ENCODE assay signal across 30 mouse cellular contexts in the genomic region with DNA sequence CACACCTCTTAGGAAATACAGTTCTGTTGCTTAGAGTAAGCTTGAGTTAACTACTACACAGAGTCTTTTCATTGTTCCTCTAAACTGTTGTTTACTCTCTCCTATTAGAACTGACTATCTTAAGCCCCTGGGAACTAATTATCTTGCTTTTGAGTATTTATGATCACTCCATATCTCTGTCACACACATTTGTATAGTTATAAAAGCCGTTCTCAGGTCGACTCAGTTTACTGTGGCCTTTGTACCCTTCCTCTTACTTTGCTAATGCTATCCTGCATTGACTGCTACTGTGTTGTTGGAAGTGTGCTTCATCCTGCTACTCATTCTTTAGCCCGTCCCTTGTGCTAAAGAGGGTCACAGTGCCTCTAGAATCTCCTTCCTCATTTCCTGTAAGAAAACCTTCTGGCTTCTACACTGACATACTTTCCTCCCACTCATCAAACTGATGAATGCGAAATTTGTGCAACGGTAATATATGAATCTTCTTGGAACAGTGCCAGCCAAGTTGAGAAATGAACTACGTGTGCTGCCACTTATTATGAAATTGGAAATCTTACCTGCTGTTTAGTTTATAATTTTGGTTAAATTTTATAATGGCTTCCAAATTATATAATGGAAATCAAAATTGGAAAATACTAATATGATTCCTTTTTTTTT.
DNase-seq lines count a peak whose midpoint lies in the region; ATAC-seq and TF ChIP-seq lines count a peak whose summit lies in the region.
"Had no signal": no experiment of that assay in that cellular context is flagged by ENCODE, and none has a peak within 500 bp of the region (broad histone marks: within the 10 kb centered on the region; RNA-seq: fewer than 3 reads in every experiment).

No protein-coding gene starts in this region.

- no peak overlapping the region for H3K9ac ChIP-seq in midbrain, embryonic 11.5 days (ENCODE audit: low read length)
- H3K9ac ChIP-seq in MEL (ENCODE audit: control insufficient read depth, low read depth, low read length, poor library complexity, severe bottlenecking): no peak overlapping the region
- no peak overlapping the region for H3K9ac ChIP-seq in intestine, embryonic 15.5 days
- H3K9ac ChIP-seq in kidney, embryonic 16.5 days (replicated peaks; ENCODE audit: low read length): no peak overlapping the region
- H3K9ac ChIP-seq: hindbrain, embryonic 12.5 days; liver, embryonic 14.5 days; neural tube, embryonic 13.5 days had no signal

- no peak for ATAC-seq in midbrain, embryonic 11.5 days (ENCODE audit: low FRiP score)
- ATAC-seq in intestine, embryonic 15.5 days: peak; percentile 88
- ATAC-seq in kidney, embryonic 16.5 days (ENCODE audit: low FRiP score, low TSS enrichment): no peak
- ATAC-seq: hindbrain, postnatal 0 days; Patski had no signal

- TF ChIP-seq RAD21 in MEL (IDR thresholded peaks at IDR 0.05; ENCODE audit: low read depth, low read length): no peak

- H3K4me3 ChIP-seq in midbrain, embryonic 11.5 days (ENCODE audit: low read depth, low read length): no peak overlapping the region
- no peak overlapping the region for H3K4me3 ChIP-seq in midbrain, embryonic 10.5 days
- H3K4me3 ChIP-seq in MEL (ENCODE audit: control insufficient read depth in 1 of 2, insufficient read depth in 1 of 2, low read depth in 2 of 2, low read length in 2 of 2): no peak overlapping the region
- H3K4me3 ChIP-seq in intestine, embryonic 15.5 days (replicated peaks): no peak overlapping the region
- no peak overlapping the region for H3K4me3 ChIP-seq in kidney, embryonic 16.5 days (ENCODE audit: low read length)
- H3K4me3 ChIP-seq: hindbrain, embryonic 12.5 days; neural tube, embryonic 13.5 days had no signal

- no peaks in the 10 kb centered on the region for H3K9me3 ChIP-seq in midbrain, embryonic 11.5 days (ENCODE audit: control insufficient read depth, low read length)
- no peaks in the 10 kb centered on the region for H3K9me3 ChIP-seq in midbrain, embryonic 10.5 days (replicated peaks)
- no peaks in the 10 kb centered on the region for H3K9me3 ChIP-seq in MEL (replicated peaks; ENCODE audit: insufficient read depth, low read length)
- no peaks in the 10 kb centered on the region for H3K9me3 ChIP-seq in intestine, embryonic 15.5 days
- no peaks in the 10 kb centered on the region for H3K9me3 ChIP-seq in kidney, embryonic 16.5 days (ENCODE audit: low read length)
- H3K9me3 ChIP-seq: hindbrain, embryonic 12.5 days; neural tube, embryonic 13.5 days had no signal

- no peak for TF ChIP-seq EP300 in MEL (IDR thresholded peaks at IDR 0.05; ENCODE audit: low read depth in 1 of 2, low read length in 2 of 2)

- WGBS in midbrain, embryonic 11.5 days: 86% methylated on average over 6 of the region's 6 CpGs
- WGBS in midbrain, embryonic 10.5 days: 87% methylated on average over 6 of the region's 6 CpGs
- 53% methylated on average over 6 of the region's 6 CpGs for WGBS in intestine, embryonic 15.5 days
- 52% methylated on average over 6 of the region's 6 CpGs for WGBS in kidney, embryonic 16.5 days

- no peak overlapping the region for H3K27ac ChIP-seq in midbrain, embryonic 11.5 days (ENCODE audit: low read depth, low read length)
- H3K27ac ChIP-seq in midbrain, embryonic 10.5 days (replicated peaks): no peak overlapping the region
- no peak overlapping the region for H3K27ac ChIP-seq in MEL (ENCODE audit: control insufficient read depth, low read depth, low read length)
- H3K27ac ChIP-seq in intestine, embryonic 15.5 days: no peak overlapping the region
- no peak overlapping the region for H3K27ac ChIP-seq in kidney, embryonic 16.5 days (ENCODE audit: low read length)
- H3K27ac ChIP-seq: hindbrain, embryonic 12.5 days; hindbrain, postnatal 0 days; kidney, postnatal 0 days; liver, embryonic 14.5 days; macrophage; neural tube, embryonic 13.5 days; stomach, postnatal 0 days had no signal

- no peaks in the 10 kb centered on the region for H3K27me3 ChIP-seq in midbrain, embryonic 11.5 days (ENCODE audit: control insufficient read depth, insufficient read depth, low read length)
- H3K27me3 ChIP-seq in midbrain, embryonic 10.5 days (ENCODE audit: low read depth, poor library complexity, severe bottlenecking): no peaks in the 10 kb centered on the region
- H3K27me3 ChIP-seq in MEL (ENCODE audit: control insufficient read depth in 1 of 2, insufficient read depth in 2 of 2, low read length in 2 of 2): no peaks in the 10 kb centered on the region
- no peaks in the 10 kb centered on the region for H3K27me3 ChIP-seq in intestine, embryonic 15.5 days (replicated peaks)
- H3K27me3 ChIP-seq in kidney, embryonic 16.5 days (ENCODE audit: insufficient read depth, low read length): no peaks in the 10 kb centered on the region
- H3K27me3 ChIP-seq: hindbrain, embryonic 12.5 days; neural tube, embryonic 13.5 days had no signal

- no peaks in the 10 kb centered on the region for H3K36me3 ChIP-seq in midbrain, embryonic 11.5 days (ENCODE audit: control insufficient read depth, insufficient read depth, low read length)
- no peaks in the 10 kb centered on the region for H3K36me3 ChIP-seq in midbrain, embryonic 10.5 days
- no peaks in the 10 kb centered on the region for H3K36me3 ChIP-seq in MEL (ENCODE audit: control insufficient read depth in 1 of 2, insufficient read depth in 2 of 2, low read length in 2 of 2)
- no peaks in the 10 kb centered on the region for H3K36me3 ChIP-seq in intestine, embryonic 15.5 days
- H3K36me3 ChIP-seq in kidney, embryonic 16.5 days (ENCODE audit: insufficient read depth, low read length): no peaks in the 10 kb centered on the region
- H3K36me3 ChIP-seq: G1E; hindbrain, embryonic 12.5 days; neural tube, embryonic 13.5 days had no signal

- DNase-seq in midbrain, embryonic 11.5 days (ENCODE audit: low spot score, missing footprints): peak; percentile 81
- DNase-seq in midbrain, embryonic 10.5 days (ENCODE audit: low spot score): no peak
- DNase-seq in MEL (ENCODE audit: low read depth, low spot score): peak; percentile 3
- no peak for DNase-seq in thymus, postnatal 4 days
- no peak for DNase-seq in kidney, adult 11 months
- DNase-seq: adrenal gland, adult 2 months; B cell, adult 2 months; cerebellum, adult 11 months; cerebellum, adult 9-10 months; cerebellum, postnatal 36 days; gastrocnemius, postnatal 10 days; heart, postnatal 14 days; kidney, adult 2 months; liver; lung, adult 2 months; lung, postnatal 10 days; right cerebral cortex, postnatal 4 days; thymus, adult 2 months; thymus, postnatal 36 days had no signal

- no peak for TF ChIP-seq CTCF in MEL (IDR thresholded peaks at IDR 0.05 in 2 of 3, conservative IDR thresholded peaks at IDR 0.05 in 1 of 3; ENCODE audit: control insufficient read depth in 1 of 3, insufficient read depth in 1 of 3, low read depth in 2 of 3, low read length in 3 of 3, poor library complexity in 1 of 3, severe bottlenecking in 1 of 3)

- H3K4me1 ChIP-seq in midbrain, embryonic 11.5 days (ENCODE audit: control insufficient read depth, insufficient read depth, low read length): 0 out of 2 replicates have a peak, but pooled peaks cover 2% of the 10 kb centered on the region
- H3K4me1 ChIP-seq in midbrain, embryonic 10.5 days: peaks cover 11% of the 10 kb centered on the region
- no peaks in the 10 kb centered on the region for H3K4me1 ChIP-seq in MEL (ENCODE audit: control insufficient read depth in 1 of 2, insufficient read depth in 2 of 2, low read length in 2 of 2)
- H3K4me1 ChIP-seq in intestine, embryonic 15.5 days (replicated peaks): no peaks in the 10 kb centered on the region
- no peaks in the 10 kb centered on the region for H3K4me1 ChIP-seq in kidney, embryonic 16.5 days (ENCODE audit: insufficient read depth, low read length)

- H3K79me2 ChIP-seq in MEL (ENCODE audit: control insufficient read depth, insufficient read depth, low read length, poor library complexity): no peaks in the 10 kb centered on the region

- no peak overlapping the region for H3K4me2 ChIP-seq in midbrain, embryonic 11.5 days
- H3K4me2 ChIP-seq in intestine, embryonic 15.5 days (replicated peaks): no peak overlapping the region
- H3K4me2 ChIP-seq in kidney, embryonic 16.5 days (replicated peaks; ENCODE audit: low read depth, low read length): no peak overlapping the region
- H3K4me2 ChIP-seq: hindbrain, embryonic 12.5 days; neural tube, embryonic 13.5 days had no signal

- no peak for TF ChIP-seq POLR2A in MEL (IDR thresholded peaks at IDR 0.05; ENCODE audit: control insufficient read depth in 1 of 2, insufficient read depth in 1 of 2, low read depth in 1 of 2, low read length in 2 of 2, poor library complexity in 1 of 2)

TF ChIP-seq in MEL, 35 proteins besides CTCF, POLR2A, EP300 and RAD21:
- TF ChIP-seq MAFK (IDR thresholded peaks at IDR 0.05; ENCODE audit: borderline replicate concordance, low read depth, low read length) (no peak), ZMIZ1 (IDR thresholded peaks at IDR 0.05; ENCODE audit: low read depth, low read length) (no peak)

Comparison
In these comparisons a context has a peak if more than half of its experiments do, and no peak if none do; other contexts are left out.
1. DNase-seq: peak in midbrain, embryonic 11.5 days (single experiment) and MEL (single experiment); none in midbrain, embryonic 10.5 days (single experiment), thymus, postnatal 4 days (single experiment) and kidney, adult 11 months (single experiment).